Mouse (Mus musculus): ENCODE measurements around the gene Slc6a5. TPM values are rescaled to one million over a fixed set of nuclear protein-coding genes. Genes with fewer than 3 reads are reported as not detected.

Gene Slc6a5
- polyA plus RNA-seq, 1 experiment from 2014 or later = 14.3 TPM

DNA sequence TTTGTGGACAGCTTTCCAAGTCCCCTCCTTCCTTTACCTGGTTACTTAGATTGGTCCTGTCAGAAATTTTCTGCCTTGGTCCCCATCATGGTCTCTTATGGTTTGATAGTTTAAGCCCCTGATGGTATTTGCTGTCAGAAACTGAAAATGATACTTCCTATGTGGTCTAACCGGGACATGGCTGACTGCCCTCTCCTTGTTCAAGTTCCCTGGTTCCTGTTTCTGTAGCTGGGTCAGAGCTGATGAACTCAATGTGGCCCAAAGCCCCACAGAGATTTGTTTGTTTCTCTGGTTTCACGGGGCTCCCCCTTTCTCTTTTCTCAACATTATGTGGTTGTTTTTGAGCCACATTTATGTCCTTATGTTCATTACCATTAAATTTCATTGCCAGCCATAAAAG, 95.3 kb downstream of the Slc6a5 start:
- 48% methylated on average over 2 of the region's 2 CpGs for WGBS
- H3K9me3 ChIP-seq = no peaks in the 10 kb centered on the region
- no peaks in the 10 kb centered on the region for H3K27me3 ChIP-seq
- H3K9ac ChIP-seq = no peak overlapping the region
- no peak for ATAC-seq (ENCODE audit: low read depth)
- H3K4me1 ChIP-seq (replicated peaks) = no peaks in the 10 kb centered on the region
- H3K27ac ChIP-seq (replicated peaks) = no peak overlapping the region
- H3K36me3 ChIP-seq = no peaks in the 10 kb centered on the region
- no peak overlapping the region for H3K4me2 ChIP-seq
- no peak overlapping the region for H3K4me3 ChIP-seq

Other genes starting within 250 kb of the Slc6a5 start
- gene Htatip2, start 151.0 kb upstream of the Slc6a5 start, polyA plus RNA-seq (2015; fragmentation: Nextera tagmentation; extraction: Ambion mirVana) = 4.9 and 5.0 TPM in 2 replicates
- gene Prmt3, start 131.8 kb upstream of the Slc6a5 start, polyA plus RNA-seq (2015; fragmentation: Nextera tagmentation; extraction: Ambion mirVana) = 48.2 and 53.4 TPM in 2 replicates
- gene Nell1, start 64.7 kb downstream of the Slc6a5 start, polyA plus RNA-seq (2015; fragmentation: Nextera tagmentation; extraction: Ambion mirVana) = 21.2 and 23.5 TPM in 2 replicates

Measured in neural tube, embryonic 13.5 days (tissue).